Comparison of ENCODE assay signal across 8 mouse cellular contexts in the genomic region with DNA sequence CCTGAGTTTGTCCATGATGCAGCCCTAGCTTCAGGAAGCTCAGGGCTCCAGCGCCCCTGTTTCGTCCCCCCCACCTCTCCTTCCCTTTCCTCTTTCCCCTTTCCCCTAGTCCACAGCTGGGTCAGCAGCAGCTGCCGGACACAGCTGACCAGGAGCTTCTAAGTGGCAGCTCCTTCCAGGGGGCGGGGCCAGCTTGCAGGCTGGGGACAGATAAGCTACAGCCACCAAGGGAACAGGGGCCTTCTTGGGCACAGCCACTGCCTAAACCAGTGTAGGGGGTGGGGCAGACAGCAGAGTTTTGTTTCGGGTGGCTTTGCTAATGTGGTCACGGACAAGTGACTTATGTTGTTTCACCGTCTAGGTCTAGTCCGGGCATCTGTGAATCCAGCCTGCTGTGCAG. TPM values are rescaled to one million over a fixed set of nuclear protein-coding genes. Genes with fewer than 3 reads are reported as not detected.
DNase-seq lines count a peak whose midpoint lies in the region; ATAC-seq and TF ChIP-seq lines count a peak whose summit lies in the region.

Gene Epor (minus strand): TSS at position 90 of the 400 bp plus-strand sequence.

- H3K36me3 ChIP-seq in kidney, adult 2 months (ENCODE audit: control insufficient read depth, insufficient read depth, low read length) = no peaks in the 10 kb centered on the region
- H3K36me3 ChIP-seq in embryonic facial prominence, embryonic 14.5 days (ENCODE audit: control insufficient read depth, insufficient read depth, low read length) = no peaks in the 10 kb centered on the region
- no peaks in the 10 kb centered on the region for H3K36me3 ChIP-seq in heart, embryonic 16.5 days (ENCODE audit: control insufficient read depth, insufficient read depth)
- peaks cover 4% of the 10 kb centered on the region; the same call in 1 of the 2 replicates for H3K36me3 ChIP-seq in limb, embryonic 11.5 days (ENCODE audit: control insufficient read depth, insufficient read depth, low read length)
- no peaks in the 10 kb centered on the region for H3K36me3 ChIP-seq in midbrain, embryonic 11.5 days (ENCODE audit: control insufficient read depth, insufficient read depth, low read length)

- H3K27me3 ChIP-seq in kidney, adult 2 months (replicated peaks; ENCODE audit: control insufficient read depth, insufficient read depth, low read length) = no peaks in the 10 kb centered on the region
- peaks cover 48% of the 10 kb centered on the region for H3K27me3 ChIP-seq in embryonic facial prominence, embryonic 14.5 days (replicated peaks; ENCODE audit: control insufficient read depth, insufficient read depth, low read length)
- H3K27me3 ChIP-seq in heart, embryonic 16.5 days (ENCODE audit: control insufficient read depth, insufficient read depth, low read length) = peaks cover 24% of the 10 kb centered on the region
- H3K27me3 ChIP-seq in limb, embryonic 11.5 days (ENCODE audit: control insufficient read depth, insufficient read depth, low read length) = peaks cover 36% of the 10 kb centered on the region
- peaks cover 45% of the 10 kb centered on the region for H3K27me3 ChIP-seq in midbrain, embryonic 11.5 days (ENCODE audit: control insufficient read depth, insufficient read depth, low read length)

- DNase-seq in kidney, adult 2 months = peak; percentile 55
- DNase-seq in kidney, adult 11 months = no peak
- peak; percentile 56 for DNase-seq in embryonic facial prominence, embryonic 14.5 days (ENCODE audit: low spot score)
- peak; percentile 46 for DNase-seq in limb, embryonic 11.5 days (ENCODE audit: low spot score)
- peak; percentile 90 for DNase-seq in midbrain, embryonic 11.5 days (ENCODE audit: low spot score, missing footprints)
- DNase-seq in urinary bladder, postnatal 25 days (ENCODE audit: low spot score) = no peak

- H3K27ac ChIP-seq in kidney, adult 2 months (ENCODE audit: insufficient read depth, low read depth, low read length) = peak within 1 kb of the TSS; percentile 2; the same call in 1 of the 2 replicates
- H3K27ac ChIP-seq in embryonic facial prominence, embryonic 14.5 days (replicated peaks; ENCODE audit: low read depth, low read length) = no peak within 1 kb of the TSS
- H3K27ac ChIP-seq in heart, embryonic 16.5 days (ENCODE audit: low read length) = no peak within 1 kb of the TSS
- no peak within 1 kb of the TSS for H3K27ac ChIP-seq in limb, embryonic 11.5 days (replicated peaks; ENCODE audit: low read depth, low read length)
- peak within 1 kb of the TSS; percentile 25; the same call in 1 of the 2 replicates for H3K27ac ChIP-seq in midbrain, embryonic 11.5 days (ENCODE audit: low read depth, low read length)

- H3K4me3 ChIP-seq in kidney, adult 2 months (ENCODE audit: insufficient read depth, low read depth, low read length) = peak within 1 kb of the TSS; percentile 42
- peak within 1 kb of the TSS; percentile 51 for H3K4me3 ChIP-seq in embryonic facial prominence, embryonic 14.5 days (ENCODE audit: low read depth, low read length)
- H3K4me3 ChIP-seq in heart, embryonic 16.5 days (ENCODE audit: low read length) = peak within 1 kb of the TSS; percentile 51
- peak within 1 kb of the TSS; percentile 38 for H3K4me3 ChIP-seq in limb, embryonic 11.5 days (ENCODE audit: low read depth, low read length)
- H3K4me3 ChIP-seq in midbrain, embryonic 11.5 days (ENCODE audit: low read depth, low read length) = peak within 1 kb of the TSS; percentile 33

- TF ChIP-seq POLR2A in kidney, adult 2 months (IDR thresholded peaks at IDR 0.05; ENCODE audit: low read depth, low read length) = no peak

- WGBS in kidney, adult 2 months = 17% methylated on average over 8 of the region's 8 CpGs
- WGBS in embryonic facial prominence, embryonic 14.5 days = 18% methylated on average over 5 of the region's 8 CpGs
- WGBS in heart, embryonic 16.5 days = 9% methylated on average over 8 of the region's 8 CpGs
- WGBS in limb, embryonic 11.5 days = 18% methylated on average over 8 of the region's 8 CpGs
- WGBS in midbrain, embryonic 11.5 days = 13% methylated on average over 8 of the region's 8 CpGs

- peak within 1 kb of the TSS; percentile 91 for H3K4me2 ChIP-seq in embryonic facial prominence, embryonic 14.5 days (ENCODE audit: low read depth, low read length)
- H3K4me2 ChIP-seq in heart, embryonic 16.5 days (ENCODE audit: low read depth, low read length) = peak within 1 kb of the TSS; percentile 77
- peak within 1 kb of the TSS; percentile 76 for H3K4me2 ChIP-seq in limb, embryonic 11.5 days (ENCODE audit: low read depth, severe bottlenecking)
- H3K4me2 ChIP-seq in midbrain, embryonic 11.5 days = peak within 1 kb of the TSS; percentile 60

- peak within 1 kb of the TSS; percentile 55 for H3K9ac ChIP-seq in embryonic facial prominence, embryonic 14.5 days (ENCODE audit: low read depth, low read length)
- peak within 1 kb of the TSS; percentile 55 for H3K9ac ChIP-seq in heart, embryonic 16.5 days (ENCODE audit: low read length)
- H3K9ac ChIP-seq in limb, embryonic 11.5 days (ENCODE audit: low read length) = no peak within 1 kb of the TSS; the same call in 1 of the 2 replicates
- peak within 1 kb of the TSS; percentile 41 for H3K9ac ChIP-seq in midbrain, embryonic 11.5 days (ENCODE audit: low read length)

- ATAC-seq in embryonic facial prominence, embryonic 14.5 days (ENCODE audit: low read depth) = 0 out of 2 replicates have a peak, but pooled peaks have one; percentile 19
- peak; percentile 61; the same call in 1 of the 2 replicates for ATAC-seq in heart, embryonic 16.5 days (replicated peaks; ENCODE audit: extremely low read depth, insufficient read depth, low FRiP score)
- 0 out of 2 replicates have a peak, but pooled peaks have one; percentile 49 for ATAC-seq in limb, embryonic 11.5 days (ENCODE audit: insufficient number of reproducible peaks, low FRiP score, low TSS enrichment, low read depth)
- peak; percentile 47 for ATAC-seq in midbrain, embryonic 11.5 days (ENCODE audit: low FRiP score)
- no peak for ATAC-seq in cerebellum, adult (ENCODE audit: insufficient number of reproducible peaks, low FRiP score, low TSS enrichment)

- no peak for TF ChIP-seq CTCF in kidney, adult 2 months (conservative IDR thresholded peaks at IDR 0.05; ENCODE audit: insufficient read depth, insufficient read length, low read depth, low read length)

- peaks cover 4% of the 10 kb centered on the region for H3K4me1 ChIP-seq in kidney, adult 2 months (ENCODE audit: control insufficient read depth, insufficient read depth, low read length)
- H3K4me1 ChIP-seq in embryonic facial prominence, embryonic 14.5 days (ENCODE audit: control insufficient read depth, insufficient read depth, low read length) = peaks cover 8% of the 10 kb centered on the region
- peaks cover 29% of the 10 kb centered on the region for H3K4me1 ChIP-seq in heart, embryonic 16.5 days (ENCODE audit: control insufficient read depth, insufficient read depth, low read length)
- H3K4me1 ChIP-seq in limb, embryonic 11.5 days (ENCODE audit: control insufficient read depth, insufficient read depth, low read length) = 0 out of 2 replicates have a peak, but pooled peaks cover 10% of the 10 kb centered on the region
- H3K4me1 ChIP-seq in midbrain, embryonic 11.5 days (ENCODE audit: control insufficient read depth, insufficient read depth, low read length) = peaks cover 27% of the 10 kb centered on the region

- no peaks in the 10 kb centered on the region for H3K9me3 ChIP-seq in embryonic facial prominence, embryonic 14.5 days (ENCODE audit: control insufficient read depth, low read length)
- H3K9me3 ChIP-seq in heart, embryonic 16.5 days (replicated peaks; ENCODE audit: control insufficient read depth, low read length) = no peaks in the 10 kb centered on the region
- no peaks in the 10 kb centered on the region for H3K9me3 ChIP-seq in limb, embryonic 11.5 days (ENCODE audit: control insufficient read depth, low read length)
- H3K9me3 ChIP-seq in midbrain, embryonic 11.5 days (ENCODE audit: control insufficient read depth, low read length) = no peaks in the 10 kb centered on the region

RNA-seq across cellular contexts. Expression of gene Epor, which starts in this region (rescaled TPM):
- 14.0 and 16.7 TPM in 2 replicates for polyA plus RNA-seq in kidney, adult 2 months (2012; rRNA removed)
- polyA plus RNA-seq in embryonic facial prominence, embryonic 14.5 days (2014; fragmentation: Nextera tagmentation; extraction: Ambion mirVana) = 4.4 and 4.7 TPM in 2 replicates
- polyA plus RNA-seq in heart, embryonic 16.5 days (2015; fragmentation: Nextera tagmentation; extraction: Ambion mirVana) = 3.6 TPM in 2 replicates
- polyA plus RNA-seq in limb, embryonic 11.5 days (2014; fragmentation: Nextera tagmentation; extraction: Ambion mirVana) = 4.9 and 5.8 TPM in 2 replicates
- 3.4 and 5.2 TPM in 2 replicates for polyA plus RNA-seq in midbrain, embryonic 11.5 days (2014; fragmentation: Nextera tagmentation; extraction: Ambion mirVana)

Comparison
In these comparisons a context has a peak if more than half of its experiments do, and no peak if none do; other contexts are left out.
1. DNase-seq: peak in kidney, adult 2 months (single experiment), embryonic facial prominence, embryonic 14.5 days (single experiment), limb, embryonic 11.5 days (single experiment) and midbrain, embryonic 11.5 days (single experiment); none in kidney, adult 11 months (single experiment) and urinary bladder, postnatal 25 days (single experiment).
2. H3K27ac ChIP-seq: peak in kidney, adult 2 months (single experiment) and midbrain, embryonic 11.5 days (single experiment); none in embryonic facial prominence, embryonic 14.5 days (single experiment), heart, embryonic 16.5 days (single experiment) and limb, embryonic 11.5 days (single experiment).
3. Peak in every context shown above with its lines, with median percentiles within 50 percentile points of each other: H3K4me3 ChIP-seq and H3K4me2 ChIP-seq.